Mouse (Mus musculus): ENCODE results near the gene Ap2a1. TPM values are rescaled to one million over a fixed set of nuclear protein-coding genes. Genes with fewer than 3 reads are reported as not detected.
A peak's percentile ranks its signal among the peaks of the same experiment; 100 is the strongest.

The Ap2a1 gene
- total RNA-seq, 2 experiments from 2014 or later: 59.1 to 62.6 TPM

- no peak for TF ChIP-seq CTCF (IDR thresholded peaks at IDR 0.05)
- DNase-seq: no peak
- no peak overlapping the region for H3K4me3 ChIP-seq
- no peak overlapping the region for H3K27ac ChIP-seq
- intact Hi-C loops (cut with DNase I): no loop called here
These were observed 33.0 kb upstream of the Ap2a1 start for GRCm38 (mm10) chr7:44962337-44962736.

- Histone ChIP-seq H3K27ac (no peak overlapping the region), H3K4me3 (no peak overlapping the region)
- DNase-seq: no peak
- TF ChIP-seq CTCF (IDR thresholded peaks at IDR 0.05): no peak
- intact Hi-C loops (cut with DNase I): no loop called here
These were observed 31.2 kb upstream of the Ap2a1 start for GRCm38 (mm10) chr7:44960512-44960910.

- intact Hi-C loops (cut with DNase I): loop anchor here (5.0 to 10.0 kb wide), 2 partner anchors 63 to 215 kb away; partner anchors contain the start of genes Fuz and Vrk3
These were observed 30.7 kb upstream of the Ap2a1 start for GRCm38 (mm10) chr7:44959874-44960511.

GRCm38 (mm10) chr7:44959281-44959680, 30.0 kb upstream of the Ap2a1 start:
- Histone ChIP-seq H3K27ac (no peak overlapping the region), H3K4me3 (no peak overlapping the region)
- intact Hi-C loops (cut with DNase I): loop anchor here (5.0 to 10.0 kb wide), 2 partner anchors 62 to 214 kb away; partner anchors contain the start of genes Fuz and Vrk3
- TF ChIP-seq CTCF (IDR thresholded peaks at IDR 0.05): no peak
- DNase-seq: no peak

More at GRCm38 (mm10) chr7:44959874-44960511, 30.7 kb upstream of the Ap2a1 start:
- no peak overlapping the region for H3K4me3 ChIP-seq
- no peak for TF ChIP-seq CTCF (IDR thresholded peaks at IDR 0.05)
- peak; percentile 33 for DNase-seq
- no peak overlapping the region for H3K27ac ChIP-seq

GRCm38 (mm10) chr7:44958208-44958607, 28.9 kb upstream of the Ap2a1 start:
- Histone ChIP-seq H3K27ac (peak overlapping the region; percentile 79), H3K4me3 (no peak overlapping the region)
- peak; percentile 65 for DNase-seq
- peak; percentile 81 for TF ChIP-seq CTCF (IDR thresholded peaks at IDR 0.05)
- intact Hi-C loops (cut with DNase I): loop anchor here (5.0 to 10.0 kb wide), 2 partner anchors 61 to 213 kb away; partner anchors contain the start of genes Fuz and Vrk3

- peak overlapping the region; percentile 9; the same call in 1 of the 2 replicates for H3K4me3 ChIP-seq
- TF ChIP-seq CTCF (IDR thresholded peaks at IDR 0.05): no peak
- H3K27ac ChIP-seq: peak overlapping the region; percentile 79
- intact Hi-C loops (cut with DNase I): loop anchor here (5.0 to 10.0 kb wide), 2 partner anchors 60 to 213 kb away; partner anchors contain the start of genes Fuz and Vrk3
- peak; percentile 84 for DNase-seq
These were observed 28.0 kb upstream of the Ap2a1 start for GRCm38 (mm10) chr7:44957183-44957835.

- intact Hi-C loops (cut with DNase I): loop anchor here (5.0 to 10.0 kb wide), 2 partner anchors 59 to 211 kb away; partner anchors contain the start of genes Fuz and Vrk3
- TF ChIP-seq CTCF (IDR thresholded peaks at IDR 0.05): no peak
- DNase-seq: peak; percentile 21
- peak overlapping the region; percentile 79; the same call in 1 of the 2 replicates for H3K27ac ChIP-seq
- H3K4me3 ChIP-seq: no peak overlapping the region
These were observed 27.0 kb upstream of the Ap2a1 start for GRCm38 (mm10) chr7:44956266-44956665.

GRCm38 (mm10) chr7:44955628-44956027, 26.3 kb upstream of the Ap2a1 start:
- no peak for DNase-seq

GRCm38 (mm10) chr7:44954091-44954885, 25.0 kb upstream of the Ap2a1 start:
- intact Hi-C loops (cut with DNase I): loop anchor here (10.0 kb wide), 1 partner anchor 209 kb away; the partner anchor contains the start of gene Vrk3
- peak overlapping the region; percentile 58 for H3K27ac ChIP-seq
- DNase-seq: no peak
- no peak for TF ChIP-seq CTCF (IDR thresholded peaks at IDR 0.05)
- no peak overlapping the region for H3K4me3 ChIP-seq

More at GRCm38 (mm10) chr7:44955628-44956027, 26.3 kb upstream of the Ap2a1 start:
- Histone ChIP-seq H3K27ac (no peak overlapping the region), H3K4me3 (no peak overlapping the region)
- intact Hi-C loops (cut with DNase I): loop anchor here (5.0 to 10.0 kb wide), 2 partner anchors 58 to 211 kb away; partner anchors contain the start of genes Fuz and Vrk3
- peak; percentile 81 for TF ChIP-seq CTCF (IDR thresholded peaks at IDR 0.05)

- no peak for DNase-seq
- no peak for TF ChIP-seq CTCF (IDR thresholded peaks at IDR 0.05)
- peak overlapping the region; percentile 58; the same call in 1 of the 2 replicates for H3K27ac ChIP-seq
- no peak overlapping the region for H3K4me3 ChIP-seq
- intact Hi-C loops (cut with DNase I): loop anchor here (2.0 to 10.0 kb wide), 2 partner anchors 25 to 209 kb away; partner anchors contain the start of genes Ap2a1 and Vrk3
These were observed 24.3 kb upstream of the Ap2a1 start for GRCm38 (mm10) chr7:44953561-44953960.

GRCm38 (mm10) chr7:44952611-44953306, 23.5 kb upstream of the Ap2a1 start:
- Histone ChIP-seq H3K27ac (peak overlapping the region; percentile 85), H3K4me3 (peak overlapping the region; percentile 87)
- DNase-seq: peak; percentile 95
- intact Hi-C loops (cut with DNase I): loop anchor here (2.0 to 10.0 kb wide), 2 partner anchors 24 to 208 kb away; partner anchors contain the start of genes Ap2a1 and Vrk3
- TF ChIP-seq CTCF (IDR thresholded peaks at IDR 0.05): no peak
